Mouse (Mus musculus) olfactory bulb, adult 2 months (tissue): ENCODE data around the gene Tubb3.

Experiments
- CTCF ChIP-seq: fragments of 200-500 bp; IDR thresholded peaks from 2 replicates; pipeline ENCODE4 v1.5.1; 2012; ENCODE audit warnings: low read depth, mild to moderate bottlenecking, low read length, moderate library complexity; ENCODE audit not compliant: insufficient read depth
- POLR2A ChIP-seq: fragments of 200-500 bp; IDR thresholded peaks from 2 replicates; pipeline ENCODE4 v1.6.1; 2012; ENCODE audit warnings: mild to moderate bottlenecking, low read depth, low read length, moderate library complexity; ENCODE audit not compliant: insufficient read depth

GRCm38 (mm10) chr8:123414255-123414654 lies 3.0 kb downstream of the Tubb3 start:
- TF ChIP-seq CTCF = no peak
- TF ChIP-seq POLR2A = no peak
